Mouse (Mus musculus) kidney, postnatal 0 days (tissue): ENCODE results near the gene Cyth1. TPM values are rescaled to one million over a fixed set of nuclear protein-coding genes. Genes with fewer than 3 reads are reported as not detected.

Experiments used
- ATAC-seq: fragments of 200-750 bp; cut with Nextera tagmentation; replicated peaks from 2 replicates; pipeline ENCODE4 v1.8.0; 2017; ENCODE audit warnings: low read depth, moderate number of reproducible peaks, moderate TSS enrichment, moderate library complexity; ENCODE audit not compliant: low FRiP score
- DNase-seq: peaks from one replicate; pipeline ENCODE4 v3.0.0-alpha.2; 2016; ENCODE audit warnings: low spot score
- H3K27ac ChIP-seq: fragments of 300-500 bp; sonication (generic); 2 replicates; pipeline ENCODE4 v1.5.1; 2014; ENCODE audit warnings: mild to moderate bottlenecking
- H3K27me3 ChIP-seq: fragments of 300-500 bp; sonication (generic); 2 replicates; pipeline ENCODE4 v1.6.1; 2014; ENCODE audit warnings: low read length, mixed read lengths; ENCODE audit not compliant: insufficient read depth
- H3K36me3 ChIP-seq: fragments of 300-500 bp; sonication (generic); 2 replicates; pipeline ENCODE4 v1.6.1; 2014; ENCODE audit warnings: low read length, mixed read lengths; ENCODE audit not compliant: insufficient read depth
- H3K4me1 ChIP-seq: fragments of 300-500 bp; sonication (generic); replicated peaks from 2 replicates; pipeline ENCODE4 v1.6.1; 2014; ENCODE audit warnings: antibody characterized with exemption, low read length, mixed read lengths; ENCODE audit not compliant: insufficient read depth
- H3K4me2 ChIP-seq: fragments of 300-500 bp; sonication (generic); 2 replicates; pipeline ENCODE4 v1.6.1; 2014; ENCODE audit warnings: mild to moderate bottlenecking, low read length, moderate library complexity, mixed read lengths
- H3K4me3 ChIP-seq: fragments of 300-500 bp; sonication (generic); replicated peaks from 2 replicates; pipeline ENCODE4 v1.5.1; 2014; ENCODE audit warnings: low read depth, low read length
- H3K9ac ChIP-seq: fragments of 300-500 bp; sonication (generic); 2 replicates; pipeline ENCODE4 v1.6.1; 2014; ENCODE audit warnings: low read depth, low read length
- H3K9me3 ChIP-seq: fragments of 300-500 bp; sonication (generic); replicated peaks from 2 replicates; pipeline ENCODE4 v1.6.1; 2016; ENCODE audit warnings: low read length, inconsistent platforms, mixed read lengths
- CTCF ChIP-seq: IDR thresholded peaks from 2 replicates; pipeline ENCODE4 v1.5.1; 2016; ENCODE audit warnings: antibody characterized with exemption, low read depth, mild to moderate bottlenecking, moderate library complexity
- WGBS: fragments of 180-500 bp; shearing (Covaris S2); extraction: QIAGEN DNeasy Blood & Tissue Kit; methylation state at CpG from one replicate; pipeline ENCODE4 v1.1.7; 2014; 5-methylcytosine and 5-hydroxymethylcytosine counted together
- polyA plus RNA-seq: library from polyadenylated mRNA; unstranded; fragments of >200 nt; fragmentation: Nextera tagmentation; extraction: Ambion mirVana; gene quantifications from 2 replicates; pipeline ENCODE4 v1.2.1, GENCODE M21; 2015

The Cyth1 gene
- polyA plus RNA-seq, 1 experiment from 2014 or later: 17.3 TPM

- Histone ChIP-seq H3K9ac (peak overlapping the region; percentile 88), H3K27me3 (no peaks in the 10 kb centered on the region), H3K36me3 (peaks cover 23% of the 10 kb centered on the region), H3K4me3 (peak overlapping the region; percentile 71), H3K4me1 (peaks cover 8% of the 10 kb centered on the region), H3K9me3 (no peaks in the 10 kb centered on the region), H3K4me2 (peak overlapping the region; percentile 88), H3K27ac (peak overlapping the region; percentile 82)
- TF ChIP-seq CTCF: no peak
- under 1% methylated on average over 16 of the region's 16 CpGs for WGBS
- DNase-seq (peak; percentile 43), ATAC-seq (no peak)
Observed at GRCm38 (mm10) chr11:118289037-118289511, 40.7 kb upstream of the Cyth1 start.

- Histone ChIP-seq H3K9me3 (no peaks in the 10 kb centered on the region), H3K4me2 (no peak overlapping the region), H3K4me1 (peaks cover 8% of the 10 kb centered on the region), H3K4me3 (no peak overlapping the region), H3K27me3 (no peaks in the 10 kb centered on the region), H3K36me3 (peaks cover 31% of the 10 kb centered on the region), H3K27ac (no peak overlapping the region), H3K9ac (no peak overlapping the region)
- ATAC-seq (no peak), DNase-seq (no peak)
- WGBS: 90% methylated on average over 9 of the region's 9 CpGs
- TF ChIP-seq CTCF: no peak
Observed at GRCm38 (mm10) chr11:118287573-118287972, 39.2 kb upstream of the Cyth1 start.

GRCm38 (mm10) chr11:118286434-118286833 lies 38.0 kb upstream of the Cyth1 start:
- Histone ChIP-seq H3K36me3 (peaks cover 41% of the 10 kb centered on the region), H3K27ac (no peak overlapping the region), H3K27me3 (no peaks in the 10 kb centered on the region), H3K4me1 (peaks cover 8% of the 10 kb centered on the region), H3K4me3 (no peak overlapping the region), H3K4me2 (no peak overlapping the region), H3K9me3 (no peaks in the 10 kb centered on the region), H3K9ac (no peak overlapping the region)
- no peak for TF ChIP-seq CTCF
- DNase-seq (no peak), ATAC-seq (no peak)
- WGBS: 91% methylated on average over 9 of the region's 9 CpGs

GRCm38 (mm10) chr11:118285791-118286190 lies 37.4 kb upstream of the Cyth1 start:
- Histone ChIP-seq H3K36me3 (peaks cover 42% of the 10 kb centered on the region), H3K9ac (0 out of 2 replicates have a peak overlapping the region, but pooled peaks have one; percentile 40), H3K27ac (no peak overlapping the region), H3K4me1 (peaks cover 8% of the 10 kb centered on the region), H3K4me2 (no peak overlapping the region), H3K4me3 (no peak overlapping the region), H3K27me3 (no peaks in the 10 kb centered on the region), H3K9me3 (no peaks in the 10 kb centered on the region)
- DNase-seq: no peak
- TF ChIP-seq CTCF: no peak
- ATAC-seq: no peak
- 94% methylated on average over 13 of the region's 13 CpGs for WGBS

- Histone ChIP-seq H3K9me3 (no peaks in the 10 kb centered on the region), H3K36me3 (peaks cover 80% of the 10 kb centered on the region), H3K27me3 (no peaks in the 10 kb centered on the region), H3K4me3 (no peak overlapping the region), H3K4me1 (no peaks in the 10 kb centered on the region), H3K9ac (no peak overlapping the region), H3K27ac (no peak overlapping the region), H3K4me2 (no peak overlapping the region)
- 92% methylated on average over 3 of the region's 3 CpGs for WGBS
- DNase-seq (no peak), ATAC-seq (no peak)
- TF ChIP-seq CTCF: no peak
Observed at GRCm38 (mm10) chr11:118280218-118280617, 31.8 kb upstream of the Cyth1 start.

GRCm38 (mm10) chr11:118276328-118276727 lies 27.9 kb upstream of the Cyth1 start:
- Histone ChIP-seq H3K27me3 (no peaks in the 10 kb centered on the region), H3K4me1 (no peaks in the 10 kb centered on the region), H3K4me3 (no peak overlapping the region), H3K9ac (no peak overlapping the region), H3K36me3 (peaks cover 84% of the 10 kb centered on the region), H3K9me3 (no peaks in the 10 kb centered on the region), H3K4me2 (no peak overlapping the region), H3K27ac (no peak overlapping the region)
- WGBS: 80% methylated on average over 7 of the region's 7 CpGs
- DNase-seq (no peak), ATAC-seq (no peak)
- TF ChIP-seq CTCF: no peak

- H3K36me3 ChIP-seq: peaks cover 78% of the 10 kb centered on the region
- H3K9me3 ChIP-seq: no peaks in the 10 kb centered on the region
- ATAC-seq (no peak), DNase-seq (no peak)
- H3K27me3 ChIP-seq: no peaks in the 10 kb centered on the region
- H3K27ac ChIP-seq: no peak overlapping the region
- no peak overlapping the region for H3K4me3 ChIP-seq
- WGBS: 98% methylated on average over 9 of the region's 9 CpGs
- no peak overlapping the region for H3K4me2 ChIP-seq
- TF ChIP-seq CTCF: no peak
- H3K4me1 ChIP-seq: no peaks in the 10 kb centered on the region
- H3K9ac ChIP-seq: no peak overlapping the region
Observed at GRCm38 (mm10) chr11:118275092-118275491, 26.7 kb upstream of the Cyth1 start.
